Mouse (Mus musculus) lung, adult 18-20 months (tissue): ENCODE results near the gene Ddx1.
A peak's percentile ranks its signal among the peaks of the same experiment; 100 is the strongest.
"Not testable (repeated sequence)": the region's sequence is repeated elsewhere in the genome, so short reads cannot be mapped to it uniquely, and the experiment has no call there.

Experiments used
- DNase-seq, 2 experiments: peaks; one replicate each; pipeline ENCODE4 v3.0.0; 2022; ENCODE audit warnings: mixed read lengths in 2 of 2

Ddx1 gene

DNA sequence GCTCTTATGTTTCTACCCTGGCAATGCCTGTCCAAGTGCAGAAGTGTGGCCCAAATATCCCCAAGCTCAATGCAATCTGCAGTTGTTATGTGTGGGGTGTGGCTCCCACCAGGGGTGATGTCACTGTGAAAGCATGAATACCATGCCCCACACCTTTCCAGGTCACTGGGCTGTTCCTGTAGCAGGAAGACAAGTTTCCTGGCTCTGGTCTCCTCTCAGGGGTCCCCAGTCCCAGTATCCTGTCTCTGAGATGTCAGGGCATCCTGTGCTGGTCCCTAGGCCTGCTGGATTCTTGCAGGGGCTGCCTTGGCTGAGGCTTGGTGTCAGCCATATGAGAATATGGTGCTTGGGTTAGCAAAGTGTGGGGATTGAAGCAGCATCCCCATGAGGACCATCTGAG lies 46.7 kb downstream of the Ddx1 start:
- no peak for DNase-seq

DNA sequence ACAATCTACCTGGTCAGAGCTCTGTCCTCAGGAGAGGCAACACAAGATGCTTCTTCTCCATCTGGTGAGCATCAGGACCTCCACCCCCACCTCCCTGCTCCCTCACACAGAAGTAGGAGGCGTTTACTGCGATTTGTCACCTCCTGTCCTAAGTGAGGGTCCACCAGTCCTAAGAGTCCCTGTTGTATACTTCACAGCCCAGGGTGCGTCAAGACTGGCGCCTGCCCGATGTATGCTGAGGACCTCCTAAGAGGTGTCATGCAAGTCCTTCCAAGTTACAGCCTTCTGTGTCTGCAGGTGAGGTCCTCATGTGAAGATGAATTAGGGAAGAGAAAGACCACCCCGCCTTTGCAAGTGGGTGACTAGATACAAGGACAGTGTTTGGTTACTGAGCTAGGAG lies 48.4 kb downstream of the Ddx1 start:
- DNase-seq = no peak

DNA sequence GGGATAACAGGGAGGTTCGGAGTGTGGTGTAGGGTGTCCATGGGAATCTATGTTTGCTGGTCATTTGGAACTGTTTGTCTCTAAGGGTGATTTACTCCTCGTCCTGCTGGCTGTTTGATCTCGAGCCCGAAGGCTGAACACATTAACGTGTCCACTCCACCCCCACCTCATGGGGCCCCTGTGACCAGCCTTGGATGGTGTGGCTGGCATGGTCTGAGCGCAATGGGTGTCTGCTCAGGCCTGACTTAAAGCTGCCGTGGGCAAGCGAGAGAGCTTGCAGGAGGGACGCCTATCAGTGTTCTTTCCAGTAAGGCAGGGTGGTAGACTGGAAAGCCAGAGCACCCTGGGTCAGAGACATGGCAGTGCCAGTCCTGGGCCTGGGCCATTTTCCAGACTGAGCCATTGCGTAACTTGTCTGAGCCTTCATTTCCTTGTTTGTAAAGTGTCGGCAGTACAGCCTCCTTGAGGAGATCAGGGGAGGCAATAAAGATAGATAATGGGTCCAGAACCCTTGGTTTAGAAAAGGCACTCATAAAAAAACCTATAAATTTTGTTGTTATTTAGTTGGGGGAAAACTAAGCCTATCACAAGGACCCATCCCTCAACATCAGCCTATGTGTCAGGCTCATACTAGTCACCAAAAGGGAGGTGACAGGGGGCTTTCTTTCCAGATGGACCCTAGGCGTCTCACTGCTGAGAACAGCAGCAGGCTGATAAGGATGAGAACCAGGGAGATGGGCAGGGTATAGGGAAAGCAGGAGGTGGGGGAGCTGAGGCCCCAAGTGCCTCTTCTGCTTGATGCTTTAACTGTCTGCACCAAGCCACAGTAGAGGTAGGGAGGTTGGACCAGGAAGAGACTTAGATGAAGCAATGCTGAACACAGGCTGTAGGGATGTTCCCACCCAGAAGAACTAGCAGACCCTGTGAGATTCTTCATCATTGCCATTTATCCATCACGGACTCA lies 49.4 kb downstream of the Ddx1 start:
- peak; percentile 38 to 42 for DNase-seq

DNA sequence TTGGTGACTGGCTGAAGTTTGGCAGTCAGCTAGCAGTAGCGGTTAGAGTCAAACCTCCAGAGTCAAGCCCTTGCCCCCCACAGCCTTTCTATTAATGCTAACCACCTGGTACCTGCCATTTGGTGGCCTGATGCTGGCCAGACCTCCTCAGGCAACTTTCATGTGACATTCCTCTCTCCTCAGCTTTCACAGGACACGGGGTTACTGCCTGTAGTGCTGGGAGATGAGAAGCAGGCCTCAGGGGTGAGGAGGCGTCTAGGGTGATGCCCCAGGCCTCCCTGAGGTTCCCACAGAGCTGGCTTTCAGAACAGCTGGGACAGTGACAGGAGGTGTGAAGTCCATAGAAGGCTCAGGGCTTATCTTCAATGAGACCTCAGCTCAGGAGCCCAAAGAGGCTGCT lies 50.9 kb downstream of the Ddx1 start:
- no peak for DNase-seq

DNA sequence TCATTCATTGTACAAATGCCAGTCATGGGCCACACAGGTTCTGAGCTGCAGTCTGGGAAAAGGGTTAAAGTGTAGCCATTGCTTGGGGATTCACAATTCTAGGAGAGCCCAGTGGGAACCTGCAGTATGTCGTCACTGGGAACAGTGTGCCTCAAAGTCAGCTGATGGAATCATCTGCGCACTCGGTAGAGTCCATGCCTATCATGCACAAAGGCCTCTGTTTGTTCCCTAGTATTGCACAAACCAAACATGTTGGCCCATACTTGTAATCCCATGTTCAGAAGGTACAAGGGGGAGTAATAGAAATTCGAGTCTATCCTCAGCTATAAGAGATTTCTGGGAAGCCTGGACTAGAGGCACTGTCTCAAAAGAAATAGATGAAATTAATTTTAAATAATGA lies 52.9 kb downstream of the Ddx1 start:
- DNase-seq = no peak

- DNase-seq = no peak
Measured at GRCm38 (mm10) chr12:13195506-13195905, 53.5 kb downstream of the Ddx1 start.

DNA sequence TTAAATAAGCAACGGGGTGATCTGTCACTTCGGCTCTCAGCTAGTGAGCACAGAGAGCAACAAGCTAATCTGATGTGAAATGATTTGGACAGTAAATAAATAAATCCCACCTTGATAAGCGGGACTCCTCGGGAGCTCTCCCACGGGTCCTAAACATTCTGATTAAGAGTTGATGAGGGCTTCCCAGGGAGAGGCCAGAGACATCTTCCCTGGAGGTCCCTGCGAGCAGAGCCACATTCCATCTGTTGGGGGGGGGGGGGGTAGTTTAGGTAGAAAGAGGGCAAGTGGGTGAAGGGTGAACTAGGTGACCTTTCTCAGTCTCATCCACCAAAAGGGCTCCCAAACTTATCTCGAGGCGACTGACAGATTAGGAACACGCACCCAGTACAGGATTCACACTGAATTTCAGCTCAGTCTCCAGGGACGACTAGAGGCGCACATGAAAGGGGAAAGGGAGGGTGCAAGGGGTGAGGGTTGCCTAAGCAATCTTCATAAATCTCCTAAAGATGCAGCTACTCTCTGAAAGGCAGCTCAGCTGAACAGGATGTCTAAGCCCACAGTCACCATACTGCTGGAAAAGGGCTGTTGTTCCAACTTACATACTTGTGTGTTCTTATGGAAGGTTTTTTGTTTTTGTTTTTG lies 60.8 kb downstream of the Ddx1 start:
- DNase-seq = no peak

DNA sequence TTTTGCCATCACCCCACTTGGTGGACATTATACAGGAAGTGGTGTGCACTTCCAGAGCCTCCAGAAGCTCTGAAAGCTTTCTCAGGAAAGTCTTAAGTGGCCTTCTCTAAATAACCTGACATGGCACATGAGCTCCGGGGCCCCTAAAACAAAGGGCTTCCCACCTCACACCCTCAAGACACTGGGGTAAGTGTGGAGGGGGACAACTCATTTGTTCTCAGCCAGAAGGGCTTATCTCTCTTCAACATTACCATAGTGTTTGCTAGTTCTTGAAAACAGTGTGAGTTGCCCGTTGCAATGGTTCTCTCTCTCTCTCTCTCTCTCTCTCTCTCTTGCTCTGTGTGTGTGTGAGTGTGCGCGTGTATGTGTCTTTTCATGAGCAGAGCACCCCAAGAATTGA lies 62.8 kb downstream of the Ddx1 start:
- DNase-seq = no peak

- no peak for DNase-seq
Measured at GRCm38 (mm10) chr12:13184873-13185361, 64.1 kb downstream of the Ddx1 start.

DNA sequence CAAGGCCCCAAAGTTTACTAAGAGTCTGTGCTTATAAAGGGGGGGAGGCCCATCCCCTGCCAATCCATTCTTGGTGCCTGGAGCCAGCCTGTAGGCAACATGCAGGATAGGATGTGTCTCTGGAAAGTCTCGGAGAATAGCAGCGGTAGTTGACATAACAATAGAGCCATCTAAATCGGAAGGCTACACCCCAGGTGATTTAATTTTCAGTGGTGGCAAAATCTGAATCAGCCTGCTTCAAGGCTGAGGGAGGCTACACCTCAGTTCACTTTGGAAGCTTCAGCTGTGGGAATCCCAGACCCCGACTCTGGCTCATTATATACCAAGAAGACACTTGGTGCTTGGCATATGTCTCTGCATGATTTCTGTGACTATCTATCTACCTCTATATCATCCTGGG lies 64.9 kb downstream of the Ddx1 start:
- DNase-seq = not testable (repeated sequence)

DNA sequence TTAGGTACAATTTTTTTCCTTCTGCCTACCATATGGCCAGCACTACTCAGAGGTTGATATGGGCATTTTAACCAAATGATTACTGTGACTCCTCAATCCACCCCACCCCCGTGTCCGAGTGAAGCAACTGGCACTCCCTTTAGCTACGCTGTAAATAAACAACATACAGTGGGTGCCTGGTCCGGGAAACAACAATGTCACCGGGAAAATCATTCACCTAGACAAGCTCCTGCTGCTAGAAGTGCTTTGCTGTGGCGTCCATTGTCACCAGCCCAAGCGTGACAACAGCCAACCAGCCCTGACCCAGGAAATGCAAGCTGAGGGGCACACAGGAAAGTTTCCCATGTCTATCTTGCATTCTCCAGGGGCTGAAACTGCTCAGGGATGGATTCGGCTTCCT lies 66.8 kb downstream of the Ddx1 start:
- no peak for DNase-seq

DNA sequence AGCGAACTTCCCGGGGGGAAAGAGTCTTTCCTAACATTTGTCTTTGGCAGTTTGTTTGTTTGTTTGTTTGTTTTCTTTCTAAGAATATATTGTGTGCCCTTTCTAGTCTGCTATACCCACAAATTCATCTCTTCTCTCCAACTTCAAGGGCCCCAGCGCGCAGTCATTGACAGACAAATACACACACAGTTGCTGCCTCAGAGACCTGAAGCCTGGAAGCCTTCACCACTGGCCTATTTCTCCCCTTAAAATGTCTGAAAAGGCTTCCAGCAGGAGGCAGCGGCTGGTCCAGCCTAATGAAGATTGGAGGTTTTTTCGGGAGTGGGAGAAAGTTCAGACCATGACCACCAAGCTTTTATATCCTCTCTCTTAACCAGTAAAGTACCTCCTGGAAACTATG lies 67.3 kb downstream of the Ddx1 start:
- no peak for DNase-seq

DNA sequence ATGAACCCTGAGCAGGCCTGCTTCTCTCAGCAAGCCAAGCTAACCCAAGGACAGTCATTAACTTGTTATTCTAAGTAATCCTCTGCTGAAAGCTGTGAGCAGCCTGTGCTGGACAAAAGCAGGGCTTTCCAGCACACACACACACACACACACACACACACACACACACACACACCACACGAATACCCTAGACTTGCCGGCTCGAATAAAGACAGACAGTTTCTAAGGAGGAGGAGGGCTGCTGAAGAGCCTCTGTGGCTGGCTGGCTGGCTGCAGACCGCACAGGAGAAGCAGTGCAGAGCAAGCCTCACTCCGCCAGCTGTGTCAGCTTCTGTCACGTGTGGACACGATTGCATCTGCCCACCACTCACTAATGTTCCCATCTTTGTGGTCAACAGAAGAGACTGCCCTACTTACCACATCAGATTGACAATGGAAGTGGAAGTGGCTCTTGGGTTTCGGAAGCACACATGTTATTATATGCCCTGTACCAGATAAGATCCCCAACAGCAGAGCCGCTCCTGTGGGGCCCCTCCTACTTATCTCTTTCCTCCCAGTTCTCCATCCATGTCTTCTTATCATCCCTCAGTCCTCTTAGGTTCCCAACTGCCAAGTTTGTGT lies 68.2 kb downstream of the Ddx1 start:
- DNase-seq = no peak

- DNase-seq = no peak
Measured at GRCm38 (mm10) chr12:13180332-13180714, 68.7 kb downstream of the Ddx1 start.

DNA sequence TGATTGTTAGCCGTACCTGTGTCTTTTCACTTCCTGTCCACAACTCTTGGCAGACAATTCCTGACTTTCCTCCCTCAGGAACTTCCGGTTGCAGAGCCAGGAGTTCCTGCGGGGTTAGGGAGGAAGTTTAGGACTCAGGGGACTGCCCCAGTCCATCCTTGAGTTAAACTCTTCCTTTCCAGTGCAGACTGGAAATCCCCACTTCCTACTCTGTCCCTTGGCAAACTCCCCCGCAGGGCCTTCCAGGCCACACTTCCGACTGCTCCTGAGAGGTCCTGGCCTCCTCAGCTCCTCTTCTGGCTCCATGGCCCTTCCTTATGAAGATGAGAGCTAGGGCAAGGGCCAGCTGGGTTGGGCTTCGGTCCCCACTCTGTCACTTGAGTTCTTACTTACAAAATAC lies 71.4 kb downstream of the Ddx1 start:
- no peak for DNase-seq

DNA sequence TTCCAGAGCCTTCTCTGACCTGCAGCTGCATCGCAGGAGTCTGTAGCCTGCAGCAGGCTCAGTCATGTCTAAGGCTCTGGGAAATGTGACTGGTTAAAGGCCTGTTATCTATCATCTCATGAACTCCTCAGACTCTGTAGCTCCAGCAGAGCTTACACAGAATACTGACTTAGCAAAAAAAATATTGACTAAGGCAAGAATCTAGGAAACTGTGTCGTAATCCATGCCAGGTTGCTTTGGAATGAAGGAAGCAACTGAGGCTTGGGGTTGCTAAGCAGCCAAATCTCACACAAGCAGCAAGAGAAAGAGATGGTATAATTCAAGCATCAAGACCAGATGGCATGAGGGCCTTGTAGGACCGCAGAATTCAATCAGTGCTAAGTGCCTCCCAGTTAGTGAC lies 72.1 kb downstream of the Ddx1 start:
- DNase-seq = no peak

GRCm38 (mm10) chr12:13176136-13176535 lies 72.9 kb downstream of the Ddx1 start:
- DNase-seq = no peak

- DNase-seq = no peak
Measured at GRCm38 (mm10) chr12:13174022-13174421, 75.0 kb downstream of the Ddx1 start.

GRCm38 (mm10) chr12:13168073-13168472 lies 80.9 kb downstream of the Ddx1 start:
- DNase-seq = no peak

GRCm38 (mm10) chr12:13167116-13167515 lies 81.9 kb downstream of the Ddx1 start:
- no peak for DNase-seq
